Mouse (Mus musculus) E14TG2a.4 (cell line): ENCODE data around the gene Rtkn.

Experiments
- H3K27me3 ChIP-seq: 2 replicates; pipeline ENCODE4 v1.6.1; 2014; ENCODE audit warnings: low read length, control low read depth; ENCODE audit not compliant: insufficient read depth
- H3K36me3 ChIP-seq: 2 replicates; pipeline ENCODE4 v1.6.1; 2014; ENCODE audit warnings: low read length, control low read depth; ENCODE audit not compliant: insufficient read depth
- H3K4me1 ChIP-seq: replicated peaks from 2 replicates; pipeline ENCODE4 v1.6.1; 2014; ENCODE audit warnings: low read depth, low read length, control low read depth
- H3K4me3 ChIP-seq: replicated peaks from 2 replicates; pipeline ENCODE4 v1.5.1; 2014; ENCODE audit warnings: mild to moderate bottlenecking, low read length
- H3K9me3 ChIP-seq: 2 replicates; pipeline ENCODE4 v1.6.1; 2014; ENCODE audit warnings: low read length, control low read depth
- CTCF ChIP-seq: conservative IDR thresholded peaks from 2 replicates; pipeline ENCODE4 v1.5.1; 2014; ENCODE audit warnings: low read length
- NANOG ChIP-seq: IDR thresholded peaks from 2 replicates; pipeline ENCODE4 v1.6.1; 2014; ENCODE audit warnings: borderline replicate concordance, low read length, mixed read lengths
- POU5F1 ChIP-seq: IDR thresholded peaks from 2 replicates; pipeline ENCODE4 v1.6.1; 2014; ENCODE audit warnings: low read length, borderline replicate concordance

Rtkn gene

GRCm38 (mm10) chr6:83134226-83134625 lies 1.0 kb upstream of the Rtkn start:
- Histone ChIP-seq H3K9me3 (no peaks in the 10 kb centered on the region), H3K36me3 (no peaks in the 10 kb centered on the region), H3K4me3 (no peak overlapping the region), H3K27me3 (peaks cover 55% of the 10 kb centered on the region), H3K4me1 (peaks cover 58% of the 10 kb centered on the region)
- TF ChIP-seq NANOG: no peak
- no peak for TF ChIP-seq CTCF
- no peak for TF ChIP-seq POU5F1

GRCm38 (mm10) chr6:83135571-83136161 lies 403 bp downstream of the Rtkn start:
- Histone ChIP-seq H3K27me3 (peaks cover 66% of the 10 kb centered on the region), H3K9me3 (no peaks in the 10 kb centered on the region), H3K4me3 (peak overlapping the region; percentile 66), H3K4me1 (peaks cover 58% of the 10 kb centered on the region), H3K36me3 (no peaks in the 10 kb centered on the region)
- no peak for TF ChIP-seq POU5F1
- TF ChIP-seq NANOG: no peak
- no peak for TF ChIP-seq CTCF

GRCm38 (mm10) chr6:83136291-83136880 lies 1.1 kb downstream of the Rtkn start:
- peaks cover 52% of the 10 kb centered on the region for H3K4me1 ChIP-seq
- no peaks in the 10 kb centered on the region for H3K36me3 ChIP-seq
- TF ChIP-seq NANOG: no peak
- TF ChIP-seq POU5F1: no peak
- TF ChIP-seq CTCF: no peak
- H3K27me3 ChIP-seq: peaks cover 70% of the 10 kb centered on the region
- peak overlapping the region; percentile 69 for H3K4me3 ChIP-seq
- peaks cover 2% of the 10 kb centered on the region; the same call in 1 of the 2 replicates for H3K9me3 ChIP-seq

GRCm38 (mm10) chr6:83136881-83137575 lies 1.8 kb downstream of the Rtkn start:
- TF ChIP-seq CTCF: no peak
- TF ChIP-seq NANOG: no peak
- no peak for TF ChIP-seq POU5F1
- H3K27me3 ChIP-seq: peaks cover 77% of the 10 kb centered on the region
- H3K4me1 ChIP-seq: peaks cover 48% of the 10 kb centered on the region
- no peaks in the 10 kb centered on the region for H3K36me3 ChIP-seq
- H3K4me3 ChIP-seq: peak overlapping the region; percentile 69
- peaks cover 5% of the 10 kb centered on the region; the same call in 1 of the 2 replicates for H3K9me3 ChIP-seq

- H3K36me3 ChIP-seq: no peaks in the 10 kb centered on the region
Measured at GRCm38 (mm10) chr6:83137576-83137950, 2.3 kb downstream of the Rtkn start.

GRCm38 (mm10) chr6:83138056-83138455 lies 2.8 kb downstream of the Rtkn start:
- no peaks in the 10 kb centered on the region for H3K36me3 ChIP-seq
- no peak for TF ChIP-seq NANOG
- no peak for TF ChIP-seq POU5F1
- TF ChIP-seq CTCF: no peak
- peak overlapping the region; percentile 69 for H3K4me3 ChIP-seq

More at GRCm38 (mm10) chr6:83137576-83137950, 2.3 kb downstream of the Rtkn start:
- H3K9me3 ChIP-seq: peaks cover 5% of the 10 kb centered on the region; the same call in 1 of the 2 replicates
- peaks cover 82% of the 10 kb centered on the region for H3K27me3 ChIP-seq
- peaks cover 47% of the 10 kb centered on the region for H3K4me1 ChIP-seq
- H3K4me3 ChIP-seq: peak overlapping the region; percentile 69
- TF ChIP-seq CTCF: no peak
- no peak for TF ChIP-seq NANOG
- TF ChIP-seq POU5F1: no peak

GRCm38 (mm10) chr6:83140044-83140443 lies 4.8 kb downstream of the Rtkn start:
- Histone ChIP-seq H3K9me3 (peaks cover 5% of the 10 kb centered on the region; the same call in 1 of the 2 replicates), H3K36me3 (no peaks in the 10 kb centered on the region), H3K4me1 (peaks cover 56% of the 10 kb centered on the region), H3K4me3 (no peak overlapping the region), H3K27me3 (peaks cover 90% of the 10 kb centered on the region)
- no peak for TF ChIP-seq POU5F1
- TF ChIP-seq CTCF: no peak

More at GRCm38 (mm10) chr6:83138056-83138455, 2.8 kb downstream of the Rtkn start:
- peaks cover 86% of the 10 kb centered on the region for H3K27me3 ChIP-seq
- H3K4me1 ChIP-seq: peaks cover 50% of the 10 kb centered on the region
- peaks cover 5% of the 10 kb centered on the region; the same call in 1 of the 2 replicates for H3K9me3 ChIP-seq

- peaks cover 76% of the 10 kb centered on the region for H3K27me3 ChIP-seq
- peaks cover 56% of the 10 kb centered on the region for H3K4me1 ChIP-seq
- H3K36me3 ChIP-seq: no peaks in the 10 kb centered on the region
- H3K9me3 ChIP-seq: peaks cover 5% of the 10 kb centered on the region; the same call in 1 of the 2 replicates
- H3K4me3 ChIP-seq: peak overlapping the region; percentile 77
- TF ChIP-seq CTCF (no peak), POU5F1 (no peak), NANOG (no peak)
Measured at GRCm38 (mm10) chr6:83141636-83142035, 6.4 kb downstream of the Rtkn start.
